Mouse (Mus musculus) embryonic stem cell, embryonic (primary cell): ENCODE results near the gene Tcstv1.
"Not testable (repeated sequence)": the region's sequence is repeated elsewhere in the genome, so short reads cannot be mapped to it uniquely, and the experiment has no call there.

Experiments used
- CTCF ChIA-PET, 4 experiments: fragments of 300-600 bp in 2 of 4; fragments of 350-600 bp in 2 of 4; sonication (Branson Sonifier 250); formaldehyde crosslinking; loops; one replicate each; lab custom pipeline; 2022; ENCODE audit warnings: inconsistent platforms in 2 of 4; lab: Charles Lee
- POLR2A ChIA-PET, 4 experiments: fragments of 300-600 bp in 2 of 4; fragments of 350-600 bp in 2 of 4; sonication (Branson Sonifier 250); formaldehyde crosslinking; loops; one replicate each; lab custom pipeline; 2022; ENCODE audit warnings: antibody characterized with exemption in 4 of 4, inconsistent platforms in 1 of 4; lab: Charles Lee

Tcstv1 gene

GRCm38 (mm10) chr13:119894685-119895084 is at the start of gene Tcstv1:
TSS of gene Tcstv1 (minus strand) at chr13:119894785.
- CTCF ChIA-PET, POLR2A ChIA-PET: not testable (repeated sequence)

GRCm38 (mm10) chr13:119929172-119929571 is 34.6 kb upstream of the Tcstv1 start, which contains the start of gene Gm21761:
TSS of gene Gm21761 (minus strand) at chr13:119929272.
- POLR2A ChIA-PET, CTCF ChIA-PET: not testable (repeated sequence)

GRCm38 (mm10) chr13:119924597-119925340 is 30.2 kb upstream of the Tcstv1 start:
- POLR2A ChIA-PET, CTCF ChIA-PET: not testable (repeated sequence)

GRCm38 (mm10) chr13:119916966-119917722 is 22.6 kb upstream of the Tcstv1 start:
- POLR2A ChIA-PET, CTCF ChIA-PET: not testable (repeated sequence)

- POLR2A ChIA-PET, CTCF ChIA-PET: not testable (repeated sequence)
Observed at GRCm38 (mm10) chr13:119916449-119916848, 21.9 kb upstream of the Tcstv1 start.

- CTCF ChIA-PET, result not testable (repeated sequence)
Observed at GRCm38 (mm10) chr13:119898549-119898948, 4.0 kb upstream of the Tcstv1 start.

GRCm38 (mm10) chr13:119886896-119887295 is 7.7 kb downstream of the Tcstv1 start:
- POLR2A ChIA-PET, result not testable (repeated sequence)
- CTCF ChIA-PET, result interaction anchor here in 1 of 4 experiments (1.1 kb wide), 1 partner anchor 86 kb away, joined by 3 read pairs; no protein-coding TSS in a partner anchor

More at GRCm38 (mm10) chr13:119898549-119898948, 4.0 kb upstream of the Tcstv1 start:
- POLR2A ChIA-PET, result not testable (repeated sequence)

- POLR2A ChIA-PET, CTCF ChIA-PET: not testable (repeated sequence)
Observed at GRCm38 (mm10) chr13:119864395-119864999, 30.1 kb downstream of the Tcstv1 start.

- CTCF ChIA-PET, POLR2A ChIA-PET: not testable (repeated sequence)
Observed at GRCm38 (mm10) chr13:119862399-119862798, 32.2 kb downstream of the Tcstv1 start.
